Mouse (Mus musculus) thymus, postnatal 0 days (tissue): ENCODE measurements at regions not wholly inside any gene's neighbourhood (a gene's known extent, or its start where the extent isn't known, plus 50 kb on each side); places are given as distances from the start of the nearest gene placed in this dataset.
"Not testable (repeated sequence)": the region's sequence is repeated elsewhere in the genome, so short reads cannot be mapped to it uniquely, and the experiment has no call there.

Experiments
- DNase-seq: peaks from one replicate; pipeline ENCODE4 v3.0.0-alpha.2; 2015; ENCODE audit warnings: low spot score

- no peak for DNase-seq
Measured at GRCm38 (mm10) chr16:79313301-79313700, 222.4 kb upstream of the Tmprss15 start.

- no peak for DNase-seq
Measured at GRCm38 (mm10) chr16:79312702-79313101, 221.8 kb upstream of the Tmprss15 start.

- DNase-seq = no peak
Measured at GRCm38 (mm10) chr16:79308541-79308940, 217.6 kb upstream of the Tmprss15 start.

GRCm38 (mm10) chr16:79296621-79297020, 205.7 kb upstream of the Tmprss15 start:
- DNase-seq = not testable (repeated sequence)

- DNase-seq = no peak
Measured at GRCm38 (mm10) chr16:79279006-79279405, 188.1 kb upstream of the Tmprss15 start.

GRCm38 (mm10) chr16:79256525-79256924, 165.6 kb upstream of the Tmprss15 start:
- no peak for DNase-seq

GRCm38 (mm10) chr16:79256084-79256483, 165.2 kb upstream of the Tmprss15 start:
- no peak for DNase-seq

- no peak for DNase-seq
Measured at GRCm38 (mm10) chr16:79240857-79241491, 150.1 kb upstream of the Tmprss15 start.

GRCm38 (mm10) chr16:79240191-79240590, 149.3 kb upstream of the Tmprss15 start:
- no peak for DNase-seq

- no peak for DNase-seq
Measured at GRCm38 (mm10) chr16:79191196-79191595, 100.3 kb upstream of the Tmprss15 start.

- no peak for DNase-seq
Measured at GRCm38 (mm10) chr16:79186471-79186870, 95.6 kb upstream of the Tmprss15 start.

GRCm38 (mm10) chr16:79182474-79182873, 91.6 kb upstream of the Tmprss15 start:
- DNase-seq = no peak

- no peak for DNase-seq
Measured at GRCm38 (mm10) chr16:79177299-79177999, 86.6 kb upstream of the Tmprss15 start.

GRCm38 (mm10) chr16:79176832-79177243, 85.9 kb upstream of the Tmprss15 start:
- no peak for DNase-seq

- peak; percentile 24 for DNase-seq
Measured at GRCm38 (mm10) chr16:79168193-79168592, 77.3 kb upstream of the Tmprss15 start.

- no peak for DNase-seq
Measured at GRCm38 (mm10) chr16:79142813-79143212, 51.9 kb upstream of the Tmprss15 start.
